Mouse (Mus musculus) heart, embryonic 11.5 days (tissue): ENCODE measurements around the gene Afap1. TPM values are rescaled to one million over a fixed set of nuclear protein-coding genes. Genes with fewer than 3 reads are reported as not detected.
A peak's percentile ranks its signal among the peaks of the same experiment; 100 is the strongest.

ENCODE experiments used
- ATAC-seq: fragments of 200-750 bp; cut with Nextera tagmentation; replicated peaks from 2 replicates; pipeline ENCODE4 v1.8.0; 2017; ENCODE audit warnings: moderate library complexity; ENCODE audit not compliant: insufficient number of reproducible peaks, low FRiP score, low TSS enrichment
- H3K27ac ChIP-seq: fragments of 300-500 bp; sonication (generic); 2 replicates; pipeline ENCODE4 v1.5.1; 2014; ENCODE audit warnings: mild to moderate bottlenecking, low read depth, low read length
- H3K27me3 ChIP-seq: fragments of 300-500 bp; sonication (generic); 2 replicates; pipeline ENCODE4 v1.6.1; 2014; ENCODE audit warnings: mild to moderate bottlenecking, low read length, mixed read lengths; ENCODE audit not compliant: control insufficient read depth, insufficient read depth
- H3K36me3 ChIP-seq: fragments of 300-500 bp; sonication (generic); 2 replicates; pipeline ENCODE4 v1.6.1; 2014; ENCODE audit warnings: mild to moderate bottlenecking, low read length, moderate library complexity, mixed read lengths; ENCODE audit not compliant: control insufficient read depth, insufficient read depth
- H3K4me1 ChIP-seq: fragments of 300-500 bp; sonication (generic); 2 replicates; pipeline ENCODE4 v1.6.1; 2014; ENCODE audit warnings: low read length; ENCODE audit not compliant: control insufficient read depth, insufficient read depth
- H3K4me2 ChIP-seq: fragments of 300-500 bp; sonication (generic); 2 replicates; pipeline ENCODE4 v1.6.1; 2014; ENCODE audit warnings: mild to moderate bottlenecking, moderate library complexity
- H3K4me3 ChIP-seq: fragments of 300-500 bp; sonication (generic); 2 replicates; pipeline ENCODE4 v1.5.1; 2014; ENCODE audit warnings: low read depth, low read length
- H3K9ac ChIP-seq: fragments of 300-500 bp; sonication (generic); 2 replicates; pipeline ENCODE4 v1.6.1; 2014; ENCODE audit warnings: mild to moderate bottlenecking, low read depth, low read length, moderate library complexity
- H3K9me3 ChIP-seq: fragments of 300-500 bp; sonication (generic); replicated peaks from 2 replicates; pipeline ENCODE4 v1.6.1; 2016; ENCODE audit warnings: low read length; ENCODE audit not compliant: control insufficient read depth
- WGBS: fragments of 180-500 bp; shearing (Covaris S2); extraction: QIAGEN DNeasy Blood & Tissue Kit; methylation state at CpG from one replicate; pipeline ENCODE4 v1.1.7; 2014; ENCODE audit not compliant: insufficient replicate concordance; 5-methylcytosine and 5-hydroxymethylcytosine counted together
- polyA plus RNA-seq: library from polyadenylated mRNA; unstranded; fragments of >200 nt; fragmentation: Nextera tagmentation; extraction: Ambion mirVana; gene quantifications from 2 replicates; pipeline ENCODE4 v1.2.1, GENCODE M21; 2014

Gene Afap1
- polyA plus RNA-seq, 1 experiment from 2014 or later = 19.9 TPM

DNA sequence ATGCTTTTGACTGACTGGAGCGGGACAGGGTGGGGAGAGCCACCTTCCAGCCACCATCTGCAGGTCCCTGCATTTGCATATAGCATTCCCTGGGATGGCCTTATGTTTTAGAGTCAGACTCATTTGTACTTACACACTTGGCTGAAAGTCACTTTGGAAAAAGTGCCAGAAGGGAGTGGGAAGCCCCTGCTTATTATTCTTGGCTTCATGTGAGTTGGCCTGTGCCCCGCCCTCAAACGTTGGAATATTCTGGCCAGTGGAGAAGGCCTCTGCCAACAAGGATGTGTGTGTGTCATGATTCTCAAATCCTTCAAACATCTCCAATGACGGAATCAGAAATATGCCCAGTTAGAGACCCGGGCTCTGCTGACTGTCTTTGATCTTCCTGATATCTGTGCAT, 88.2 kb downstream of the Afap1 start:
- ATAC-seq = no peak
- Histone ChIP-seq H3K27ac (no peak overlapping the region), H3K9ac (no peak overlapping the region), H3K9me3 (no peaks in the 10 kb centered on the region), H3K4me2 (no peak overlapping the region), H3K27me3 (no peaks in the 10 kb centered on the region), H3K36me3 (peaks cover 30% of the 10 kb centered on the region), H3K4me1 (peaks cover 10% of the 10 kb centered on the region), H3K4me3 (no peak overlapping the region)
- WGBS = 79% methylated on average over 5 of the region's 5 CpGs

DNA sequence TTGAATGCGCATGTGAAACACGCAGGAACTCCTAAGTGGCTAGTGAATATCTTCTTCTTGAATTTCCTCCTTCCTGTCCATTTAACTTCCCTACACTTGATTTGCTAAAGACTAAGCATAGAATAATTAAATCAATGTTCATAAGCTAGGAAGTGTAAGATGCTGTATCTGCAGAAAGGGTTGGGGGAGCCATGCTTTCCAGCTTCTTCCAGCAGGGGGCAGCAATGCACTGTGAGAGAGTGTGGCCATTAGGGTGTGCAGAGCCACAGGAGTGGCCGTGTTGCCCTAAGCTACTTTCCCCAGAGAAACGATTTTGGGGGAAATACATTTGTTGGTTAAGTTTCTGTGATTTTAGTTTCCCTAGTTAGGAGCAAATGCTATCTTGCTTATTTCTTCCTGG, 88.9 kb downstream of the Afap1 start:
- H3K27me3 ChIP-seq = no peaks in the 10 kb centered on the region
- no peak overlapping the region for H3K27ac ChIP-seq
- 44% methylated on average over 4 of the region's 4 CpGs for WGBS
- no peak overlapping the region for H3K9ac ChIP-seq
- no peaks in the 10 kb centered on the region for H3K9me3 ChIP-seq
- no peak overlapping the region for H3K4me3 ChIP-seq
- no peak for ATAC-seq
- peaks cover 11% of the 10 kb centered on the region for H3K4me1 ChIP-seq
- H3K4me2 ChIP-seq = no peak overlapping the region
- H3K36me3 ChIP-seq = peaks cover 23% of the 10 kb centered on the region

DNA sequence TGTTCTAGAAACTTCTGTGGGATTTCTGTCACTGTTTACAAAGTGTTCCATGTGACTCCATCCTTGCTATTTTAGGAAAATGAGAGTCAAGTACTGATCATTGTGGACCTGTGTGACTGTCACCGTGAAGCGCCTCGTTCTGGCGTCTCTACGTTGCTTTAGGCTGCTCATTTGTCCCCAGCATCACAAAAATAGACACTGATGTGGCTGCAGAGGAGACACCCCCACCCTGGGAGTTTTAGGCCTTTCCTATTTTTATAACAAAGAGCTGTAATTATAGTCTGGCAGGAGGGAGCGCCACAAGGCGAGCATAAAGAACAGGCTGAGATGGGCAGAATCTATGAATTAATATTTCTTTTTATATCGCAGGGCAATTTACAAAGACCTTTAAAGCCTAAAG, 92.5 kb downstream of the Afap1 start:
- ATAC-seq = no peak
- peaks cover 29% of the 10 kb centered on the region for H3K36me3 ChIP-seq
- H3K4me3 ChIP-seq = no peak overlapping the region
- H3K9ac ChIP-seq = no peak overlapping the region
- WGBS = 61% methylated on average over 8 of the region's 8 CpGs
- no peak overlapping the region; the same call in 1 of the 2 replicates for H3K4me2 ChIP-seq
- no peaks in the 10 kb centered on the region for H3K9me3 ChIP-seq
- H3K4me1 ChIP-seq = peaks cover 11% of the 10 kb centered on the region
- peak overlapping the region; percentile 75 for H3K27ac ChIP-seq
- H3K27me3 ChIP-seq = no peaks in the 10 kb centered on the region

DNA sequence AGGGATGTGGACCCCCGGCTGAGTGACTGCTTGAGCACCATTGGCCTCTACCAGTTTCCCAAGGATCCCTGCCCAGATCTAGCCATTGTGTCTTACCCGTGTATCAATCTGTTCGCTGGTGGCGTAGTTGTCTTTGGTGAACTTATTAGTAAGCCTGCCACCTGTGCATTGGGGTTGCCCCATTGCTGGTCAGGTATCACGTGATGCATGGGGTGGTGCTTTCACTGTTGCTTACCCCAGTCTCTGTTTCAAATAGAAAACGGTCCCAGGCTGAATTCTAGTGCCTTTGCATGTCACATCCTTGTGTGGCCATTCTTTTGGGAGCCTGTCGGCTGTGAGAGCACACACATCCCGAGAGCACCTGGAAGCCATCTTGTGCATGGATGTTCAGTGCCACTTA, 95.0 kb downstream of the Afap1 start:
- Histone ChIP-seq H3K4me3 (no peak overlapping the region), H3K4me2 (no peak overlapping the region), H3K27me3 (no peaks in the 10 kb centered on the region), H3K9me3 (no peaks in the 10 kb centered on the region), H3K9ac (no peak overlapping the region), H3K4me1 (peaks cover 11% of the 10 kb centered on the region), H3K27ac (no peak overlapping the region), H3K36me3 (peaks cover 32% of the 10 kb centered on the region)
- 88% methylated on average over 8 of the region's 8 CpGs for WGBS
- no peak for ATAC-seq

DNA sequence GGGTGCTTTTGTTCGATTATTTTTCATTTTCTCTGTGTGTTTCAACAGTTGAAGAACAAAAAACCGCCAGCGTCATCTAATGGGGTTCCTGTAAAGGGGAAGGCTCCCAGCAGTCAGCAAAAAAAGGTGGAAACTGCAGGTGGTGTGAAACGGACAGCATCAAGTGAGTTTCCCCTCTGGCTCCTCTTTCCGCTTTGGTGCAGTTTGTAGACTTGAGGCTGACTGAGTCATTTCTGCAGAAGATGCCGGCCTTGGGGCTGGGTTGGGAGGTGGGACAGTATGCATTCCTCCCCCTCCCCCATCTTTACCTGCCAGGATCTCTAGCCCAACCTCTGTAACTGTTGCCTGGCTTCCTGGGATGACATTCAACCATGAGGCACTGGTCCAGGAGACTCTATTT, 96.4 kb downstream of the Afap1 start:
- Histone ChIP-seq H3K4me2 (no peak overlapping the region), H3K27me3 (no peaks in the 10 kb centered on the region), H3K4me3 (no peak overlapping the region), H3K27ac (no peak overlapping the region), H3K36me3 (peaks cover 32% of the 10 kb centered on the region), H3K9ac (no peak overlapping the region), H3K9me3 (no peaks in the 10 kb centered on the region), H3K4me1 (peaks cover 11% of the 10 kb centered on the region)
- no peak for ATAC-seq
- WGBS = 83% methylated on average over 6 of the region's 6 CpGs

DNA sequence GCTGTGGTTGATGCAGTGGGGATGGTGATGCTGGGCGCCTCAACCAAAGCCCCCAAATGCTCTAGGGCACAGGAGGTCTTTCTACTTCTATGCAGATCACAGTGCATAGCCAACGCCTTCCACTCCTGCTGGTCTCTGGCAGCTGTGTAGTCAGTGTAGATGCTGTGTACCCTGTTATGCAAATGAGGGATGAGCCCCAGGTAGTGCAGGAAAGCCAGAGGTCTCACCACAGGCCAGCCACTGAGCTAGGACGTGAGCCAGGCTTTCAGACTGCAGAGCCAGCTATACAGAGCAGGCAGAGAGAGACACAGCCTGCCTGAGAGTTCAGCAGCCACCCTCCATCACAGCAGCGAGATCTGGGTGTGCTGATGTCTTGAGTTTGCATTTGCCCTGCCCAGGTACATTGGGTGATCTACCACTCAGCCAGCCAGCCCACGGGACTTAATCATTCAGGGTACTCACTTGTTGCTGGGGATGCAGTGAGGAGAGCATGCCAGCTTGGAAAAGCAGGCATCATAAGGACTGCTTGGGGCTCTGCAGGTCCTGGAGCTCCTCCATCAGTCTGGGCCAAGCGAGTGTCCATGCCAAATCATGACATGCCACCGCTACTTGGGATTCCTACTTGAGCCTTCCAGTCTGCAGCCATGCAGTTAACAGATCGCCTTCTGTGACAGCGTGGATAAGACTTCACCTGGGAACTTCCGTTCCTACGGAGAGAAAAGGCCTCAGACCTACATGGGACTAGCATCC, 97.0 kb downstream of the Afap1 start:
- no peak overlapping the region for H3K27ac ChIP-seq
- H3K4me1 ChIP-seq = peaks cover 8% of the 10 kb centered on the region
- no peaks in the 10 kb centered on the region for H3K27me3 ChIP-seq
- no peak overlapping the region for H3K4me3 ChIP-seq
- H3K4me2 ChIP-seq = no peak overlapping the region
- H3K36me3 ChIP-seq = peaks cover 33% of the 10 kb centered on the region
- no peak overlapping the region for H3K9ac ChIP-seq
- ATAC-seq = no peak
- WGBS = 85% methylated on average over 11 of the region's 11 CpGs
- H3K9me3 ChIP-seq = no peaks in the 10 kb centered on the region

DNA sequence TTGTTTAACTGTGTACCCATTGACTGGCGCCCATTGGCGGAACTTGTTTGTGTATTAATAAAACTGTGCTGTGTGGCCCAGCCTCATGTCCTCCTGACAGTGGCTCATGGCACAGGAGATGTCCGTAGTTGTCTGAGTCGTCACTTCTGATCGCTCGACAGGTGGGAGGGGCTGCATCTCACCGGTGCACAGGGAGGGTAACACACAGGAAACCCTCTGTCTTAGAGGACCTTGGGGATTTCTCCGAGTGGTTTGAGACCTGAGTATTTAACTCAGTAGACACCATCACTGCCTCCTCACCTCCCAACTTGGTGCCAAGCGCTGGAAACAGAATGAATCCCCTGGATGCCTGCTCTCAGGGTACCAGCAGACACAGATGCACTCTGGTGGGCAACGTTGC, 110.7 kb downstream of the Afap1 start:
- Histone ChIP-seq H3K9ac (no peak overlapping the region), H3K27ac (no peak overlapping the region), H3K4me2 (no peak overlapping the region), H3K36me3 (peaks cover 15% of the 10 kb centered on the region), H3K9me3 (no peaks in the 10 kb centered on the region), H3K4me3 (no peak overlapping the region), H3K27me3 (no peaks in the 10 kb centered on the region), H3K4me1 (no peaks in the 10 kb centered on the region)
- no peak for ATAC-seq
- WGBS = 72% methylated on average over 10 of the region's 10 CpGs

DNA sequence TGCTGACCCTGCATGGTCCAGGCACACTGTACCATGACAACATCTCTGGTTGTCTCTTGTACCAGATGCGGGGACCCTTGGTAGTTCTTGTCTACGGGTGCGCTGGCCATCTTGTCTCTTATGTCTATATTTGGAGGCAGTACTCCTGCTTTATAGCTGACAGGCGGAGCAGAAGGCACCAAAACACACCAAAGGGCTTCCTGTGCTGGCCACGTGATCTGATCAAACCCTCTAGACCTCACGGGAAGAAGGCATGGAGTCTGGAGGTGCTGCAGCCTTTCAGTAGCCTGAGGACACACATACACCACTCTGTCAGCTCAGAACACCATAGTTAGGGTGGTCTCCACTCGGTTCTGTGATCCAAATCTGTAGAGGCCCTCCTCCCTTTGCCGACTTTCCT, 113.0 kb downstream of the Afap1 start:
- Histone ChIP-seq H3K9me3 (no peaks in the 10 kb centered on the region), H3K9ac (no peak overlapping the region), H3K4me2 (no peak overlapping the region), H3K4me1 (peaks cover 6% of the 10 kb centered on the region; the same call in 1 of the 2 replicates), H3K27ac (no peak overlapping the region), H3K4me3 (no peak overlapping the region), H3K36me3 (peaks cover 3% of the 10 kb centered on the region; the same call in 1 of the 2 replicates), H3K27me3 (no peaks in the 10 kb centered on the region)
- ATAC-seq = no peak
- WGBS = 70% methylated on average over 8 of the region's 8 CpGs

DNA sequence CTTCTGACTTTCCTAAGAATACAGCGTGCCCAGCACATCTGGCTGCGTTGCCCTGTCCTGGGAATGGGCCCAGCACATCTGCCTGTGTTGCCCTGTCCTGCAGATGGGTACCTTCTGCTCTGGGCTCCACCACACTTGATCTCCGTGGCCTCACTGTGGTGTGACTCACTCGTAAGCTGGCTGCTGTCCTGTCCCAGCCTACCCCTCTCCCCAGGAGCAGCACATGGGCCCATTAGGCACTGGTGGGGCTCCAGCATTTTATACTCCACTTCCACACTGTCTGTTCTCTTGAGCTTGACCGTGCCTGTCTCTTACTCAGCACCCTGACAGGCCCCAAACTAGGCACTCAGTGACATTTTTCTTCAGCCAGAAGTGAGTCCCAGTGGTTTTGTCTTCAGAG, 113.5 kb downstream of the Afap1 start:
- no peak for ATAC-seq
- no peaks in the 10 kb centered on the region for H3K27me3 ChIP-seq
- H3K4me1 ChIP-seq = peaks cover 9% of the 10 kb centered on the region; the same call in 1 of the 2 replicates
- no peak overlapping the region for H3K4me3 ChIP-seq
- H3K9ac ChIP-seq = no peak overlapping the region
- H3K9me3 ChIP-seq = no peaks in the 10 kb centered on the region
- WGBS = 69% methylated on average over 5 of the region's 5 CpGs
- H3K36me3 ChIP-seq = peaks cover under 1% of the 10 kb centered on the region; the same call in 1 of the 2 replicates
- no peak overlapping the region for H3K27ac ChIP-seq
- no peak overlapping the region for H3K4me2 ChIP-seq
